Mouse (Mus musculus) spleen, adult 18-20 months (tissue): Measurements from ENCODE around the gene Thap8.

Experiments used
- DNase-seq, 2 experiments: peaks; one replicate each; pipeline ENCODE4 v3.0.0; 2022; ENCODE audit warnings: mixed read lengths in 2 of 2

Gene Thap8

GRCm38 (mm10) chr7:30318142-30318541 lies 38.2 kb downstream of the Thap8 start:
- DNase-seq: no peak

DNA sequence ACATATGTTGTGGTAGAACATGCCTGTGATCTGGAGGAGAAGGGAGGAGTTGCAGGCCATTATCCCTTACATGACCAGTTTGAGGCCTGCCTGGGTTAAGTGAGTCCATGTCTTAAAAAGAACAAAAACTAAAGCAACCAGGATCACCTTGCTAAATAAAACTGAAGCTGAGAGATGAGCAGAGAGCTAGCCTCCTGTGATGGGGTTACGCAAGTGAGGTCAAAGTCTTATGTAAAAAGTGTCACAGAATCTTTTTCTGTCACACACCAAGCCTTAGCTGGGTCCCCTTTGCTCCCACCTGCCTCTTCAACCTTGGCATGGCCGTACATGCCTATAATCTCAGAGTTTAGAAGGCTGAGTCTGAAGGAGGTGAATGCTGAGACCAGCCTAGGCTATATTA lies 41.1 kb downstream of the Thap8 start:
- DNase-seq: no peak

DNA sequence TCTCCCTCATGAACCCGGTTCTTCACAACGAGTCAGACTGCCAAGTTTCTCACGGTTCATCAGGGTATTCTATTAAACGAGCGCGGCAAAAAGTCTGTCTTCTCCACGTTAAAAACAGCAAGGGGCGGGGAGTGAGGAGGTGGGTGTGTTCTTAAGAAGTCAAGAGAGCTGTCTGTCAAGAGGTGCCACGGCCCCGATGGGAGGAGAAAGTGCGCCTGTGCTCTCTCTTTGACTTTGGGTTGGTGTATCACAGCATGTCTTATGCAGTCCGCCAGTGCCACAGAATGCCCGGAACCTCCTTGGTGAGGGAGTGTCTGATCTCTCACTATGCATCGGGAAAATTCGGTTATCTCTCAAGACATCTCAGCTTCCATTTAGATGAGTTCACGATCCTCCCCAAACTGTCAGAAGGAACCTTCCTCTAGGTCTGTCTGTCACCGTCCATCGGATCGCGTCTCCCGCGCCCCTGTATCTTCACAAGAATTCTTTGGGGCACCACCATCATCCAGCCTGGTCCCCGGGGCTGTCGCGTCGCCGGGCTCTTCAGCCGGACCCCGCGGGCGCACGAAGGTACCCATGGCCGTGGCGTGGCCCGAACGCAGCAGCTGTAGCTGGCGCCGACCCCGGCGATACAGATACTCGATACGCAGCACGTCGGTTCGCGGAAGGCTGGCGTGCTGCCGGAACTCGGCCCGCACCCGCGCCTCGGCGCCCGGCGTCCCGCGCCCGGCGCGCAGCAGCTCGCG lies 41.8 kb downstream of the Thap8 start, which contains the start of gene E130208F15Rik:
Gene E130208F15Rik (plus strand): TSS at position 202 of the 746 bp plus-strand sequence.
- peak; percentile 58 to 63 for DNase-seq

GRCm38 (mm10) chr7:30322285-30322667 lies 42.4 kb downstream of the Thap8 start:
- peak; percentile 92 to 95 for DNase-seq

DNA sequence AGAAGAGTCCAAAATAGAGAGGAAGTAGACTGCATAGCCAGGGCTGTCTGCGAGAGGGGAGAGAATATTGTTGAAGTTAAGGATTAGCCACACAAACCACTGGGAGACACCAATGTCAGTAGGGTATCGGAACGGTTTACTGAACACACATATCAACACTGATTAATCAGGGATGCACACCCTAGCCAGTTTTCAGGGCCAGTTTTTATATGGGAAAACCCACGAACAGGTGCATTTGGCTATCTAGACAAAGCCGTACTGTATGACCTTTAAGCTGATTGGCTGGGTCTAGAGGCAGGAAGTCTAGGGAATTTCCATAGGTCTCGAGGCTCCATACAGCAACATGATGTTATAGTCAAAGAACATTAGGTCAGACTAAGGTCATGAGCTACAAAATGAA lies 43.0 kb downstream of the Thap8 start:
- DNase-seq: no peak

DNA sequence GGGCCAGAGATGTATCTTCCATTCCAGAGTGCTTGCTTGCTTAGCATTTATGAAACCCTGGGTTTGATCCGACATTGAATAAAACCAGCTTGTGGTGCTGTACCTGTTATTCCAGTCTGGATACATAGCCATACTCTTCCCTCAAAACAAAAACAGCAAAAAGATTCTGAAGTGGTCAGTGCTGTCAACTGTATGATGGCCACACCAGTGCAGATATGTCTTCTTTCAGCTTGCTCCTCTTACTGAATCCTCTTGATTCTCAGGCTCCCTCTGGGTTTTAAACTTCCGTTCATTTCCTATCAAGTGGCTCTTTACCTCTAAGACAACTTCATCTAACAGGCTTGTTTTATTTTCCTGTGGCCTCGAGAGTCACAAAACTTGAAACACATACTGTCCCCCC lies 43.9 kb downstream of the Thap8 start, which contains the start of gene Sdhaf1:
Gene Sdhaf1 (minus strand): TSS at position 101 of the 400 bp plus-strand sequence.
- DNase-seq: no peak

DNA sequence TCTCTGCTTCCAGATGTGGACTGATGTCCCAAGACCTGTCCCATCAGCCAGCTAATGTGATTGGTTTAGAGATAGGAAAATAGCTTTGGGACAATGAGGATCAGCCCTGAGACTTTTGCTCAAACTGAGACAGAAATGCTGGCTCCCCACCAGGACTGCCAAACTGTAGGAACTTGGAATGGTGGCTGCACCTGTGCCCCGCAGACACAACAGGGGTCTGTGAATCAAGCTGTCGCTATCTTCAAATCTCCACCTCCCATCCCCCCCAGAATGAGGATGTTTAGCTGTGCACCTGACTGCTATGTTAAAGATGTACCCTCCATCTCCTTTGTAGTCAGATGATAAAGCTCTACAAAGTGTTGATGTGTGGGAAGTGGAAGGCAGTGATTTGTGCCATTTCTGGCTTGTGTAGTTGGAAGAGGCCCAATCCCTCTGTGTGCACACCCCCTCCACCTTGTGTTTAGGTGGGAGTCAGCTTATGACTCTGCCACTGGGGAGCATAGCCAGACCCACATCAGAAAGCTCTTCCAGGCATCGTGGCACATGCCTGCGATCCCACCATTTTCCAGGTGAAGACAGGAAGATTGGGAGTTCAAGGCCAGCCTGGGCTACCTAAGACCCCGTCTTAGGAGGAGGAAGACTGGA lies 44.5 kb downstream of the Thap8 start:
- no peak for DNase-seq

DNA sequence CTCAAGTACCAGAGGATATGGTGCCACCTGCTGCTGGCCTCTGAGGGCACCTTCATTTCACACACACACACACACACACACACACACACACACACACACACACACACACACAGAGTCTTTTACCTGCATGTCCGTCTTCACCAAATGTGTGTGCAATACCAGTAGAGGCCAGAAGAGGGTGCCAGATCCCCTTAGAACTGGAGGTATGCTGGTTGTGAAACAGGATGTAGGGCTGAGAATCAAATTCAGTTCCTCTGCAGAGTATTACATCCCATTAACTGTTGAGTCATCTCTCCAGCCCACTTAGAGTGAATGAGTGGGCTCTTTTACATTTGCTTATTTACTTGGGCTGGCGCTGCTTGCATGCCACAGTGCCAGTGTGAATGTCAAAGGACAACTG lies 45.5 kb downstream of the Thap8 start:
- DNase-seq: peak in 1 of 2 experiments; percentile 62

DNA sequence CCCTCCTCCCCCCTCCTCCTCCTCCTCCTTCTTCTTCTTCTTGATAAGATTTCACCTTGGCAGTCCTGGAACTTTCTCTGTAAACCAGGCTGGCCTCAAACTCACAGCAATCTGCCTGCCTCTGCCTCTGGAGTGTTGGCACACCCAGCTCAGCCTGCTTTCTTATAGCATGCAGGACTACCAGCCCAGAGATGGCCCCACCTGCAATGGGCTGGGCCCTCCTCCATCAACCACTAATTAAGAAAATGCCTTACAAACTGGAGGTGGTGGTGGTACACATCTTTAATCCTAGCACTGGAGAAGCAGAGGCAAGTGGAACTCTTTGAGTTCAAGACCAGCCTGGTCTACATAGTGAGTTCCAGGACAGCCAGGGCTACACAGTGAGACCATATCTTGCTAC lies 46.5 kb downstream of the Thap8 start:
- DNase-seq: no peak

- no peak for DNase-seq
These were observed 47.2 kb downstream of the Thap8 start for GRCm38 (mm10) chr7:30327140-30327539.

- no peak for DNase-seq
These were observed 48.5 kb downstream of the Thap8 start for GRCm38 (mm10) chr7:30328379-30328778.

DNA sequence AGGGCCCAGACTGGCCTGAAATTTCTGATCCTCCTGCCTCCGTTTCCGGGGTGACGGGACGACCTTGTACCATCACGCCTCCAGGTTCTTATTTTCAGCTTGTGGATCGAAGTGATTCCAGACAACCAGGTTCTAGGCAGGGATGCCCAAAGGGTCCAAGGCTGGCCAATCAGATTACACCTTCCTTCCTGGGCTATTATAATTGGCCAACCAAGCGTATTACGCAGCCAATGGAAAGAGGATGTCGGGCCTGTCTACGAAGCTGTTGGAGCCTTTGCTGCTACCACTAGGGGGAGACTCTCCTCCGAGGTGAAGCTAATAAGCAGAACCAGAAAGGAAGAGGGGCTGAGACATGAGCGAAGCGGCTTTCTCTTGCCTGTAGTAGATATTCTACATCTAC lies 52.0 kb downstream of the Thap8 start:
- peak; percentile 49 to 63 for DNase-seq

DNA sequence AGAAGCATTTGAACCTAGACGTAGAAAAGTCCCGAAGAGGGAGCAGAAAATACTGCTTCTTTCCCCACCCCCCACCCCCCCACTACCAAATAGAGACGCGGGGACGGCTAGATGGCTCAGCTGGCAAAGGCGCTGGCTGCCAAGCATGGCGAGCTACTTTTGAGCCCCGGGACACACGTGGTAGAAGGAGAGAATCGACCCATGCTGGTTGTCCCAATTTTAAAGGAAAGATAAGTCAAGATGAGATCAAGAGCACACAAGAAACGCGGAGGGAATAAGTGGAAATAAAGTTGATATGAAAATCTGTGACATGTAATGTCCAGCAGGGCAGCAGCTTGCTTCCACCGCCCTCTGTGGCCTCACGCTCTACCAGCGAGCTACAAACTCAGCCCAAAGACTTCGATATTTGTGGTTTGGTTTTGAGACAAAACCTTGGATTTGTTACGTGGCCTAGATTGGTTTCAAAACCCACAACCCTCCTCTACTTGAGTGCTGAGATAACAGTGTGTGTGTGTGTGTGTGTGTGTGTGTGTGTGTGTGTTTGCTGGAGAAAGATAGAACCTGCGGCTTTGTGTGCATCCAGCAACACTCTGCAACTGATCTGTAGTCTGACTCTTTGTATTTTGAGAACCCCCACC lies 52.8 kb downstream of the Thap8 start:
- DNase-seq: no peak

- no peak for DNase-seq
These were observed 53.5 kb downstream of the Thap8 start for GRCm38 (mm10) chr7:30333436-30333835.

GRCm38 (mm10) chr7:30334563-30334962 lies 54.7 kb downstream of the Thap8 start:
- DNase-seq: no peak

- DNase-seq: no peak
These were observed 55.8 kb downstream of the Thap8 start for GRCm38 (mm10) chr7:30335688-30336087.

DNA sequence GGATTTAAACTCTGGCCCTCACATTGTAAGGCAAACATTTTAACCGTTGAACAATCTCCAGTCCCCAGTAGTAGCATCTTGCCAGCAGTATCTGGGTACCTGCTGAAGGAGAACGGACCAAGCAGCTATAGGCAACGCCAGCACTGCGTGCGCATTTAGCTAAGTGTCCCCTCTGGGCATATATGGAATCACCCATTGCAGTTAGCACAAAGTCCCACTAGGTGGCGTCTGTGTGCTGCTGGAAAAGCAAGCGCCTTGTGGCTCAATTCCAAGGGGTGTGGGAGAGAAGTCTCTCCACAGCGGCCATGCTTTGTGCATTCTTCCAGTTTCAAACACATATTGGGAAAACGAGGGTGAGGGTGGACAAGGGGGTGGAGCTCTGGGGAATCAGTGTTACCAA lies 56.5 kb downstream of the Thap8 start:
- peak in 1 of 2 experiments; percentile 56 for DNase-seq

DNA sequence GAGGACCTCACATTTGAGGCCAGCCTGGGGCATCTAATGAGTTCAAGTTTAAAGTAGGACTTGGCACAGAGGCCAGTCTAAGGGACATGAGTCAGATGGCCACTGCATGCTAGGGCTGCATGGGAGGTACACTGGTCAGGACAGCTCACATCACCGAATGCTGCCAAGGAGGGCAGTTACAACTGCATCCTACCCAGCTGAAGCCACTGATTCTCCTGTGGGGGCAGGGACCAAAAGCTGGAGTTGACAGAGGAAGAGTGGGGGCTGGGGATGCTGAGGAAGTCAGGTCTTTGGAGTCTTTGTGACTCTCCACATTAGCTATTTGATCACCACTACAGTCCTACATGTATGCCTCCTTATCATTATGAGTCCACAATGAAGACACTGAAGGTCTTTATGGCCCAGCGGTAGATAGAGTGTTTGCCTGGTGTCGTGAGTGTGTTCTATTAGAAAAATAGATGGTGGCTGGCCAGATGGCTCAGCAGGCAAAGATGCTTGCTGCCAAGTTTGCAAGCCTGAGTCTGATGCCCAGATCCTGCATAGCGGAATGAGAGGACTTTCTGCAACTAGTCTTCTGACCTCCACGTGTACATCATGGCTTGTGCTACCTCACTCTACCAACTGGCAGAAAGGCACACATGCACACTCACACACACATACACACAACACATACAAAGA lies 59.7 kb downstream of the Thap8 start:
- no peak for DNase-seq
